Mouse (Mus musculus): Measurements from ENCODE around the gene Pde4b. TPM values are rescaled to one million over a fixed set of nuclear protein-coding genes. Genes with fewer than 3 reads are reported as not detected.

Pde4b gene
- polyA plus RNA-seq, 1 experiment = 6.7 TPM

GRCm38 (mm10) chr4:102538793-102539192, 451.4 kb downstream of the Pde4b start:
- no peak for TF ChIP-seq MYOD1 (IDR thresholded peaks at IDR 0.05; ENCODE audit: control insufficient read depth in 1 of 3, insufficient read length in 2 of 3, low read depth in 2 of 3)
- no peak for TF ChIP-seq USF1 (IDR thresholded peaks at IDR 0.05; ENCODE audit: low read depth)
- no peak for TF ChIP-seq POLR2A (IDR thresholded peaks at IDR 0.05; ENCODE audit: insufficient read length, low read depth)
- TF ChIP-seq MYOG (IDR thresholded peaks at IDR 0.05; ENCODE audit: control insufficient read depth in 1 of 3, insufficient read depth in 1 of 3, insufficient read length in 2 of 3, low read depth in 2 of 3) = no peak
- no peak for TF ChIP-seq SRF (IDR thresholded peaks at IDR 0.05; ENCODE audit: control insufficient read depth, insufficient read length, low read depth)
- no peak for TF ChIP-seq POLR2AphosphoS2 (IDR thresholded peaks at IDR 0.05; ENCODE audit: insufficient read length, low read depth)
- TF ChIP-seq TCF3 (IDR thresholded peaks at IDR 0.05; ENCODE audit: insufficient read length, low read depth) = no peak
- no peak for TF ChIP-seq TCF12 (IDR thresholded peaks at IDR 0.05; ENCODE audit: insufficient read depth, poor library complexity, severe bottlenecking)
- no peaks in the 10 kb centered on the region for H3K79me2 ChIP-seq (ENCODE audit: control insufficient read depth, insufficient read depth)
- H3K4me3 ChIP-seq = no peak overlapping the region
- H3K27me3 ChIP-seq (ENCODE audit: control insufficient read depth, insufficient read depth, insufficient read length) = no peaks in the 10 kb centered on the region
- no peaks in the 10 kb centered on the region for H3K36me3 ChIP-seq (ENCODE audit: control insufficient read depth, insufficient read depth)
- H3ac ChIP-seq (ENCODE audit: control insufficient read depth, insufficient read length) = no peak overlapping the region
- H3K4me2 ChIP-seq (ENCODE audit: low read depth) = no peak overlapping the region

DNA sequence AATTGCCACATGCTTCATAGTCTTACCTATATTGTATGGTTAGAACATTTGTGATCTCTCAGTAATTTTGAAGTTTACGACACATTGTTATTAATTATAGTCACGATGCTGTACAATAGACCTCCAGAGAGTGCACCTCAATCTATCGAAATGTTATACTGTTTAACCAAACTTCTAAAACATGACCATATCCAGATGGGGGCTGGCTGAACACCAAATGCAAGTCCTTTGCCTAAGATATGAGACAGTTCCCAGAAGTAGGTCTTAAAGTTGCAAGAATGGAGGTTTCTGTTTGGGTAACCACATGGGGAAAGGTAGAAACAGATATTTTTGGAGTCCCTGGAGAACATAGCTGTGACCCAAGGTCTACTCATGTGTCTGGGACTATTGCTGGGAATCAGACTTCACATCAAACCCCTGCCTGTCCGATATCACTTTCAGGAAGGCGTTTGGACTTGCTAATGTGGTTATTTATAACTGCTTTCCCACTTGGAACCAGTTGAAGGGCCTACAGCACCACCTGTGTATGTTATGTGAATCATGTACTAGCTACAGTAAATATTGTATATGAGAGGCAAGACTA, 452.3 kb downstream of the Pde4b start:
- Histone ChIP-seq H3ac (ENCODE audit: control insufficient read depth, insufficient read length) (no peak overlapping the region), H3K4me2 (ENCODE audit: low read depth) (no peak overlapping the region), H3K36me3 (ENCODE audit: control insufficient read depth, insufficient read depth) (no peaks in the 10 kb centered on the region), H3K27me3 (ENCODE audit: control insufficient read depth, insufficient read depth, insufficient read length) (no peaks in the 10 kb centered on the region), H3K4me3 (no peak overlapping the region), H3K79me2 (ENCODE audit: control insufficient read depth, insufficient read depth) (no peaks in the 10 kb centered on the region)
- TF ChIP-seq SRF (IDR thresholded peaks at IDR 0.05; ENCODE audit: control insufficient read depth, insufficient read length, low read depth) (no peak), MYOD1 (IDR thresholded peaks at IDR 0.05; ENCODE audit: control insufficient read depth in 1 of 3, insufficient read length in 2 of 3, low read depth in 2 of 3) (no peak), POLR2A (IDR thresholded peaks at IDR 0.05; ENCODE audit: insufficient read length, low read depth) (no peak), USF1 (IDR thresholded peaks at IDR 0.05; ENCODE audit: low read depth) (no peak), MYOG (IDR thresholded peaks at IDR 0.05; ENCODE audit: control insufficient read depth in 1 of 3, insufficient read depth in 1 of 3, insufficient read length in 2 of 3, low read depth in 2 of 3) (no peak), TCF12 (IDR thresholded peaks at IDR 0.05; ENCODE audit: insufficient read depth, poor library complexity, severe bottlenecking) (no peak), MAX (IDR thresholded peaks at IDR 0.05; ENCODE audit: low read depth) (no peak), REST (IDR thresholded peaks at IDR 0.05; ENCODE audit: insufficient read depth, insufficient read length) (no peak), TCF3 (IDR thresholded peaks at IDR 0.05; ENCODE audit: insufficient read length, low read depth) (no peak), E2F4 (IDR thresholded peaks at IDR 0.05; ENCODE audit: insufficient read depth) (no peak)

GRCm38 (mm10) chr4:102542976-102543375, 455.6 kb downstream of the Pde4b start:
- Histone ChIP-seq H3K27me3 (ENCODE audit: control insufficient read depth, insufficient read depth, insufficient read length) (no peaks in the 10 kb centered on the region), H3ac (ENCODE audit: control insufficient read depth, insufficient read length) (no peak overlapping the region), H3K4me2 (ENCODE audit: low read depth) (no peak overlapping the region), H3K36me3 (ENCODE audit: control insufficient read depth, insufficient read depth) (no peaks in the 10 kb centered on the region), H3K4me3 (no peak overlapping the region), H3K79me2 (ENCODE audit: control insufficient read depth, insufficient read depth) (no peaks in the 10 kb centered on the region)
- TF ChIP-seq CEBPB (IDR thresholded peaks at IDR 0.05; ENCODE audit: insufficient read depth, poor library complexity, severe bottlenecking) (0 out of 2 replicates have a peak, but pooled peaks have one; percentile 9), REST (IDR thresholded peaks at IDR 0.05; ENCODE audit: insufficient read depth, insufficient read length) (no peak), POLR2AphosphoS2 (IDR thresholded peaks at IDR 0.05; ENCODE audit: insufficient read length, low read depth) (no peak)

DNA sequence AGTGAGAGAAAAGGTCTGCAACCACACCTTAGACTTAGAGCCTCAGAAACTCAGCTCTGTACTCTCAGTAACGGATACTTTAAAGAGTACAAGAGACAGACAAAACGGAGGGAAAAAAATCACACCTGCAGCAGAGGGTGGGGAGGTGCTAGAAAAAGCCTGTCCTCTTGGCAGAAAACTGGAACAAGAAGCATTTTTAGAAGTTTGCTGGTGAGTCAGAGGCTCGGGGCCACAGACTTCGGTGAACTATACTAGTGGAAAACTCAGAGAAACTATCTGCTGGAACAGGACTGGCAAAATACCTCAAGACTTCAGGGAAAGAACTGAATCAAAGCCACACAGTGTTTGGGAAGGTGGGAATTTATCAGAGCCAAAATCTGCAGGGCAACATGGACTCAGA, 457.9 kb downstream of the Pde4b start:
- no peak overlapping the region for H3K4me2 ChIP-seq (ENCODE audit: low read depth)
- TF ChIP-seq MYOG (IDR thresholded peaks at IDR 0.05; ENCODE audit: control insufficient read depth in 1 of 3, insufficient read depth in 1 of 3, insufficient read length in 2 of 3, low read depth in 2 of 3) = no peak
- no peak for TF ChIP-seq MAX (IDR thresholded peaks at IDR 0.05; ENCODE audit: low read depth)
- no peak for TF ChIP-seq USF1 (IDR thresholded peaks at IDR 0.05; ENCODE audit: low read depth)
- TF ChIP-seq REST (IDR thresholded peaks at IDR 0.05; ENCODE audit: insufficient read depth, insufficient read length) = no peak
- no peak for TF ChIP-seq CEBPB (IDR thresholded peaks at IDR 0.05; ENCODE audit: insufficient read depth, poor library complexity, severe bottlenecking)
- TF ChIP-seq POLR2AphosphoS2 (IDR thresholded peaks at IDR 0.05; ENCODE audit: insufficient read length, low read depth) = no peak
- TF ChIP-seq TCF3 (IDR thresholded peaks at IDR 0.05; ENCODE audit: insufficient read length, low read depth) = no peak
- TF ChIP-seq SRF (IDR thresholded peaks at IDR 0.05; ENCODE audit: control insufficient read depth, insufficient read length, low read depth) = no peak
- no peak for TF ChIP-seq TCF12 (IDR thresholded peaks at IDR 0.05; ENCODE audit: insufficient read depth, poor library complexity, severe bottlenecking)
- no peak for TF ChIP-seq MYOD1 (IDR thresholded peaks at IDR 0.05; ENCODE audit: control insufficient read depth in 1 of 3, insufficient read length in 2 of 3, low read depth in 2 of 3)
- no peak for TF ChIP-seq E2F4 (IDR thresholded peaks at IDR 0.05; ENCODE audit: insufficient read depth)
- TF ChIP-seq POLR2A (IDR thresholded peaks at IDR 0.05; ENCODE audit: insufficient read length, low read depth) = no peak
- H3K4me3 ChIP-seq = no peak overlapping the region
- H3ac ChIP-seq (ENCODE audit: control insufficient read depth, insufficient read length) = no peak overlapping the region
- H3K27me3 ChIP-seq (ENCODE audit: control insufficient read depth, insufficient read depth, insufficient read length) = no peaks in the 10 kb centered on the region
- no peaks in the 10 kb centered on the region for H3K36me3 ChIP-seq (ENCODE audit: control insufficient read depth, insufficient read depth)
- no peaks in the 10 kb centered on the region for H3K79me2 ChIP-seq (ENCODE audit: control insufficient read depth, insufficient read depth)

- no peak overlapping the region for H3ac ChIP-seq (ENCODE audit: control insufficient read depth, insufficient read length)
- H3K36me3 ChIP-seq (ENCODE audit: control insufficient read depth, insufficient read depth) = no peaks in the 10 kb centered on the region
- H3K4me2 ChIP-seq (ENCODE audit: low read depth) = no peak overlapping the region
- no peaks in the 10 kb centered on the region for H3K79me2 ChIP-seq (ENCODE audit: control insufficient read depth, insufficient read depth)
- H3K27me3 ChIP-seq (ENCODE audit: control insufficient read depth, insufficient read depth, insufficient read length) = no peaks in the 10 kb centered on the region
- TF ChIP-seq MAX (IDR thresholded peaks at IDR 0.05; ENCODE audit: low read depth) (no peak), TCF3 (IDR thresholded peaks at IDR 0.05; ENCODE audit: insufficient read length, low read depth) (no peak)
- no peak overlapping the region for H3K4me3 ChIP-seq
Observed at GRCm38 (mm10) chr4:102555566-102555965, 468.2 kb downstream of the Pde4b start.

Measured in myocyte (in vitro differentiated cells).